Mouse (Mus musculus): Measurements from ENCODE around the gene Cavin4. TPM values are rescaled to one million over a fixed set of nuclear protein-coding genes. Genes with fewer than 3 reads are reported as not detected.

Gene Cavin4
- polyA plus RNA-seq, 1 experiment from 2014 or later = 1.3 TPM

DNA sequence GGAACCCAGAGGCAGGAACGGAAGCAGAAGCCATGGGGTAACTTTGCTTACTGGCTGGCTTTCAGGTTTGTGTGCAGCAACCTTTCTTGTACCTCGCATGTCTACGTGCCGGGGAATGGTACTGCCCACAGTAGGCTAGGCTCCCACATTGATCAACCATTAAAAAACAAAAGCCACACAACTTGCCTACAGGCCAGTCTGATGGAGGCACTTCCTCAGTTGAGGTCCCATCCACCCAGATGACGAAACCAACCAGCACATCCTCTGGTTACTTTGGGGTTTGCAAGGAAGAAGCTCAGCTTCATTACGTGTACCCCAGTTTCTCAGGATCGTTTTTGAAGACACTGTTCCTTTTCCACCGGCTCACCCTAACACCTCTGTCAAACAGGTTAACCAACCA, 6.8 kb upstream of the Cavin4 start:
- 96% methylated on average over 8 of the region's 8 CpGs for WGBS
- no peak for ATAC-seq (replicated peaks; ENCODE audit: low FRiP score)
- no peaks in the 10 kb centered on the region for H3K27me3 ChIP-seq (ENCODE audit: control insufficient read depth, insufficient read depth, low read length)
- no peaks in the 10 kb centered on the region for H3K9me3 ChIP-seq (ENCODE audit: control insufficient read depth, low read length)
- H3K4me2 ChIP-seq (ENCODE audit: low read depth, low read length, severe bottlenecking) = no peak overlapping the region
- H3K27ac ChIP-seq (ENCODE audit: low read depth, low read length) = no peak overlapping the region
- H3K36me3 ChIP-seq (ENCODE audit: control insufficient read depth, insufficient read depth, low read length) = peaks cover 2% of the 10 kb centered on the region; the same call in 1 of the 2 replicates
- H3K4me1 ChIP-seq (replicated peaks; ENCODE audit: control insufficient read depth, insufficient read depth, low read length) = no peaks in the 10 kb centered on the region
- H3K9ac ChIP-seq (ENCODE audit: low read length) = no peak overlapping the region
- H3K4me3 ChIP-seq (ENCODE audit: low read depth, low read length) = no peak overlapping the region
- no peak for DNase-seq (ENCODE audit: low spot score)

DNA sequence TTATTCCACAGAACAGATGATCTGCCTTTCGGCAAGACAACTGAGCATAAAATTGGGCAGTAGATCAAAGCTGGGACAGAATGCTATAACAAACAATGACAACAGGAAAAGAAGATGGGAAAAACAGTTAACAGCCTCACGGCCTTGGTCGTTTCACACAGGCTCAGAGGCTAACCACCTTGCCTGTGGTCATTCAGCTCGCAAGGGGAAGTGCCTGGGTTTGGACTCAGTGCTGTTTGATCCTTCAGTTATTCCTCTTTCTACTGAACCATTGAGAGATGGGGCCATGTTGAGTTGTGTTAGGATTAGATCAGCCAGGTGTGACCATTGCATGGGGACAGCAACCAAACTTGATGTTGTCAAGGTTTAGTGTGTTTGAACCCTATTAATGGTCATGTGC, 3.2 kb upstream of the Cavin4 start:
- peaks cover 6% of the 10 kb centered on the region; the same call in 1 of the 2 replicates for H3K36me3 ChIP-seq (ENCODE audit: control insufficient read depth, insufficient read depth, low read length)
- no peak overlapping the region for H3K4me3 ChIP-seq (ENCODE audit: low read depth, low read length)
- WGBS = 94% methylated on average over 4 of the region's 4 CpGs

DNA sequence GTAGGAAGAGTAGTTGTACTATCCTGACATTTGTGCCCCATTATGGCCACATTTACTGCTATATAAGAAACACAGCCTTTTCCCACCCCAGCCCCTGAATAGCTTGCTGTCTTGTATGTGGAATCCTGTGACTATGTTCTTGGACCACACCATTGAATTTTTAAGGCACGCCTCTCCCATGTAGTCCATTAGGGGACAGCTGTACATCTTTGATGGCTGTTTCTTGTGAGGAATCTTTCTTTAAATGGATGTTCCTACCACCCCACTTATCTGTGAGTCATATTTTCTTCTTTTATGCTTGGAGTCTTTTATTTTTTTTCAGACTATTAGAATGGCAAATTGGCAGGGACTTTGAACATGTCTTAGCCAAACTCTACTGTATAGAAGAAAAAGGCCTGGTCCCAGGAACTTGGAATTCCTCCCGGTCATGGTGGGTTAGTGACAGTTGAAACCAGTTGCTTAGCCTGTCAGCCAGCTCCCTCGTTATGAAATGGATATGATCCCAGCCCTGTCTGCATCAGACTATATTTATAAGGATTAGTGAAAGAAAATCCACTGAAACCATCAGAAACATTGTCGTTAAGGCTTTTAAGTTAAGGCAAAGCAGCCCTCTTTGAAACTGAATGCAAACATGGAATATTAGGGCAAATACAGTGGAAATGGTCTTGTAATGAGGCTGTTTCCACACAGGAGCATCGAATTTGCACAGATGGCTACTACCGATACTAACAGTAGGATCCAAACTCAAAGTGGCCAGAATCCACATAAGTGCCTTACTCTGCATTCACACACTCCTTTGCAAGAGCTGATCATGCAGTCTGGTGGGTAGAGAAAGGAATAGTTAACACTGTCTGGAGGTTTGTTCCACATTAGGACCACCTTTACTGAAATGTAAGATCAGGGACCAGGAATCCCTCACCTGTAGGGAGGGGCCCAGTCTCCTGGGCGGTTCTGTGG, 2.4 kb upstream of the Cavin4 start:
- Histone ChIP-seq H3K4me1 (replicated peaks; ENCODE audit: control insufficient read depth, insufficient read depth, low read length) (no peaks in the 10 kb centered on the region), H3K9me3 (ENCODE audit: control insufficient read depth, low read length) (no peaks in the 10 kb centered on the region), H3K27me3 (ENCODE audit: control insufficient read depth, insufficient read depth, low read length) (no peaks in the 10 kb centered on the region), H3K9ac (ENCODE audit: low read length) (no peak overlapping the region), H3K36me3 (ENCODE audit: control insufficient read depth, insufficient read depth, low read length) (peaks cover 6% of the 10 kb centered on the region; the same call in 1 of the 2 replicates), H3K4me2 (ENCODE audit: low read depth, low read length, severe bottlenecking) (no peak overlapping the region), H3K4me3 (ENCODE audit: low read depth, low read length) (no peak overlapping the region), H3K27ac (ENCODE audit: low read depth, low read length) (no peak overlapping the region)
- ATAC-seq (replicated peaks; ENCODE audit: low FRiP score) = no peak
- WGBS = 93% methylated on average over 7 of the region's 7 CpGs
- DNase-seq (ENCODE audit: low spot score) = no peak

More for the DNA sequence above, 3.2 kb upstream of the Cavin4 start:
- Histone ChIP-seq H3K4me2 (ENCODE audit: low read depth, low read length, severe bottlenecking) (no peak overlapping the region), H3K27ac (ENCODE audit: low read depth, low read length) (no peak overlapping the region), H3K9me3 (ENCODE audit: control insufficient read depth, low read length) (no peaks in the 10 kb centered on the region), H3K4me1 (replicated peaks; ENCODE audit: control insufficient read depth, insufficient read depth, low read length) (no peaks in the 10 kb centered on the region), H3K9ac (ENCODE audit: low read length) (no peak overlapping the region), H3K27me3 (ENCODE audit: control insufficient read depth, insufficient read depth, low read length) (no peaks in the 10 kb centered on the region)
- no peak for ATAC-seq (replicated peaks; ENCODE audit: low FRiP score)
- no peak for DNase-seq (ENCODE audit: low spot score)

DNA sequence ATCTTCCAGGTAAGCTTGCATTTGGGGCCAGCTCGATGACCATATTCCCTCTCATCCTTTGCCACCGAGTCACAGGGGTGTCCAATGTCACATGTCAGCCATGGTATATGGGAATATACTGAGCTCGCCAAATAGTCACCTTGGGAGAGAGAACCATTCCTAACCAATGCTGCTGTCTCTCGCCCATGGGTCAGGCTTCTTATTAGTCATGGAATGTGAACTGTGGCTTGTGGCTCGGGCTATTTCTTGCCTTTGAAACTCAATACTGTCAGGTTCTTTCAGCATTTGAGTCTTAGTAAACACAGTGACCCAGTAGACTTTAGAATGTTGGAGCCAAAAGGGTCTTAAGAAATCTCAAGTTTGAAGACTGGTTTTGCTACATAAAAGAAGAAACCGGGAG, 707 bp downstream of the Cavin4 start:
- Histone ChIP-seq H3K9me3 (ENCODE audit: control insufficient read depth, low read length) (no peaks in the 10 kb centered on the region), H3K27me3 (ENCODE audit: control insufficient read depth, insufficient read depth, low read length) (no peaks in the 10 kb centered on the region), H3K4me1 (replicated peaks; ENCODE audit: control insufficient read depth, insufficient read depth, low read length) (no peaks in the 10 kb centered on the region), H3K27ac (ENCODE audit: low read depth, low read length) (no peak overlapping the region), H3K9ac (ENCODE audit: low read length) (no peak overlapping the region), H3K4me2 (ENCODE audit: low read depth, low read length, severe bottlenecking) (no peak overlapping the region), H3K4me3 (ENCODE audit: low read depth, low read length) (no peak overlapping the region), H3K36me3 (ENCODE audit: control insufficient read depth, insufficient read depth, low read length) (peaks cover 6% of the 10 kb centered on the region; the same call in 1 of the 2 replicates)
- 91% methylated on average over 6 of the region's 6 CpGs for WGBS
- no peak for ATAC-seq (replicated peaks; ENCODE audit: low FRiP score)
- DNase-seq (ENCODE audit: low spot score) = no peak

DNA sequence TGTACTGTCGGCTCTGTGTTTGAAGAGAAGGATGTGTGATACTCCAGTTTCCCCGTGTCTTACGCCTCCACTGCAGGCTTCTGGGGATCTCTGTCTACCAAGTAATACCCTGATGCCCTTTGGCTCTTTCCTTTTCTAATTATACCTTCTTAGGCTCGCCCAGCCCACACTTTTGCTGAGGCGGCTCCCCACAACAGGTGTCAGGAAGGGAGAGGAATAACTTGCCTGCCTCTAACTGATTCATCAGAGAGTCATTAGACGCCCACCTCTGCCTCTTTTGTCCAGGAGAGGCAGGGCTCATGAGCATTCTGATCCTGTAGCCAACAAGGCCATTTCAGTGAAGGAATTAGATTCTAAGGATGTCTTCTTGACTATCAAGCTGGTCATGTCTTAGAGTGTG, 4.0 kb downstream of the Cavin4 start:
- no peak overlapping the region for H3K9ac ChIP-seq (ENCODE audit: low read length)
- H3K36me3 ChIP-seq (ENCODE audit: control insufficient read depth, insufficient read depth, low read length) = peaks cover 4% of the 10 kb centered on the region; the same call in 1 of the 2 replicates
- DNase-seq (ENCODE audit: low spot score) = no peak
- H3K9me3 ChIP-seq (ENCODE audit: control insufficient read depth, low read length) = no peaks in the 10 kb centered on the region
- no peaks in the 10 kb centered on the region for H3K27me3 ChIP-seq (ENCODE audit: control insufficient read depth, insufficient read depth, low read length)
- no peak overlapping the region for H3K4me3 ChIP-seq (ENCODE audit: low read depth, low read length)
- H3K4me1 ChIP-seq (replicated peaks; ENCODE audit: control insufficient read depth, insufficient read depth, low read length) = no peaks in the 10 kb centered on the region
- H3K27ac ChIP-seq (ENCODE audit: low read depth, low read length) = no peak overlapping the region
- ATAC-seq (replicated peaks; ENCODE audit: low FRiP score) = no peak
- WGBS = 89% methylated on average over 6 of the region's 6 CpGs
- H3K4me2 ChIP-seq (ENCODE audit: low read depth, low read length, severe bottlenecking) = no peak overlapping the region

DNA sequence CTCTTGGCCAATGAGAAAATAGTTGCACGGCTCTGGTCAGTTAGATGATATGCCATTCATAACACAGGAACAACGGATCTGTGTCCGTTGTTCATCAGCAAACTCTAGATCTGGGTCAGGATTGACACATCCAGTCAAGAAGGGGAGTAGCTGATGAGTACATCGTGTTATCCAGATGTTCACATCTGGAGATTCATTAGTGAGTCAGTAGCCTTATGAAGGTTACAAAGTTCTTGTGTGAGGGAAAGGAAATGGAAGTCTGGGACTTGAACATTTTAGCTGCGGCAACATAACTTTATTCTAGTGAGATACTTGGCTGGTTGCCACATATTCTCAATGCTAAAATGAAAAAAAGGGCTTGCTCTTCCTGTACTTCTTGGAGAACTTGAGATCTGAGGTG, 9.6 kb downstream of the Cavin4 start:
- DNase-seq (ENCODE audit: low spot score) = no peak
- H3K9ac ChIP-seq (ENCODE audit: low read length) = no peak overlapping the region
- no peak overlapping the region for H3K4me3 ChIP-seq (ENCODE audit: low read depth, low read length)
- no peak for ATAC-seq (replicated peaks; ENCODE audit: low FRiP score)
- no peak overlapping the region for H3K4me2 ChIP-seq (ENCODE audit: low read depth, low read length, severe bottlenecking)
- H3K27me3 ChIP-seq (ENCODE audit: control insufficient read depth, insufficient read depth, low read length) = no peaks in the 10 kb centered on the region
- H3K9me3 ChIP-seq (ENCODE audit: control insufficient read depth, low read length) = no peaks in the 10 kb centered on the region
- no peaks in the 10 kb centered on the region for H3K4me1 ChIP-seq (replicated peaks; ENCODE audit: control insufficient read depth, insufficient read depth, low read length)
- 93% methylated on average over 5 of the region's 5 CpGs for WGBS
- no peak overlapping the region for H3K27ac ChIP-seq (ENCODE audit: low read depth, low read length)
- H3K36me3 ChIP-seq (ENCODE audit: control insufficient read depth, insufficient read depth, low read length) = no peaks in the 10 kb centered on the region

DNA sequence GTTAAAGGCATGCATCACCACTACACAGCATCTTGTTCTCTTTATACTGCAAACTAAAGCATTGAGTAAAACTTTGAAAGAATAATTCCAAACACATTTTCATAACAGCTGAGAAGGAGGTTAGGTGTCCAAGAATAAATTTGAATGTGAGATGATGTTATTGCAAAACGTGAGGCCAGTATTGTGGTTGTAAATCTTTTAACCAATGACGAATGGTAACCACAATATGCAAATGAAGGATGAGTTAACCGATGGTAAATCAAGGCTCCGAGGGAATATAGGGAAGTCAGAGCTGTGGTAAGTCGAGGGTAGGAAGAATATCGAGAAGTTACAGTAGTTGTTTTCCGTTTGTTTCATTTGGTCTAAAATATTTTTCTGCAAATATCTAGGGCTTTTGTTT, 11.1 kb downstream of the Cavin4 start:
- no peaks in the 10 kb centered on the region for H3K36me3 ChIP-seq (ENCODE audit: control insufficient read depth, insufficient read depth, low read length)
- H3K9ac ChIP-seq (ENCODE audit: low read length) = no peak overlapping the region
- DNase-seq (ENCODE audit: low spot score) = no peak
- no peaks in the 10 kb centered on the region for H3K27me3 ChIP-seq (ENCODE audit: control insufficient read depth, insufficient read depth, low read length)
- 91% methylated on average over 7 of the region's 7 CpGs for WGBS
- no peak overlapping the region for H3K4me3 ChIP-seq (ENCODE audit: low read depth, low read length)
- H3K4me2 ChIP-seq (ENCODE audit: low read depth, low read length, severe bottlenecking) = no peak overlapping the region
- H3K9me3 ChIP-seq (ENCODE audit: control insufficient read depth, low read length) = no peaks in the 10 kb centered on the region
- no peak overlapping the region for H3K27ac ChIP-seq (ENCODE audit: low read depth, low read length)
- no peak for ATAC-seq (replicated peaks; ENCODE audit: low FRiP score)
- H3K4me1 ChIP-seq (replicated peaks; ENCODE audit: control insufficient read depth, insufficient read depth, low read length) = no peaks in the 10 kb centered on the region

DNA sequence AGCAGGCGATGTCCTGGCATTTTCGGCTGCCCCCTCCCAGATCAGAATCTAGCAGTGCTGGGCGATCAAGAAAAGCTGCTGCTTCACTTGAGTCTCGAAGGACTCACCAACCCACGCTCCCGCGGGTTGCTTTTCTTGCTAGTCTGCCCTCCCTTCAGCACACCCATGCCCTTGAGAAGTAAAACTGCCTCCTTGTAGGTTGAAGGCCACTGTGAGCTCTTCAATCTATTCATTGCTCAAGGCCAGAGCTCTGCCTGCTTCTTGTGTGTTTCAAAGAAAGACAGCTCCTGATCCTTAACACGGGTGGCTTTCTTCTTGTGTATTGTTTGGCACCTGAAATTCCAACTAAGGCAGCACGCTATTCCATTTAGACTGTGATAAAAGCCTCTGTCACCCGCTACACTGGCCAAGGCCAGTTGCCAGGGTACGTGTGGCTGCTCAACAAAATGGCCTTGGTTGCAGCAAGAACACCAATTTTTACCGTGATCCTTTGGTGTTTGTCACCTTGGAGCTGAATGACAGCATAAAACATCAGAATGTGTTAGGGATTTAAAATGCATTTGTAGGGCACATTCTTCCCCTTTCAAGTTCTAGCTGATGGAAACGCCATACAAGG, 13.4 kb downstream of the Cavin4 start:
- ATAC-seq (replicated peaks; ENCODE audit: low FRiP score) (no peak), DNase-seq (ENCODE audit: low spot score) (no peak)
- Histone ChIP-seq H3K4me1 (replicated peaks; ENCODE audit: control insufficient read depth, insufficient read depth, low read length) (no peaks in the 10 kb centered on the region), H3K27ac (ENCODE audit: low read depth, low read length) (no peak overlapping the region), H3K4me2 (ENCODE audit: low read depth, low read length, severe bottlenecking) (no peak overlapping the region), H3K9ac (ENCODE audit: low read length) (no peak overlapping the region), H3K27me3 (ENCODE audit: control insufficient read depth, insufficient read depth, low read length) (no peaks in the 10 kb centered on the region), H3K36me3 (ENCODE audit: control insufficient read depth, insufficient read depth, low read length) (no peaks in the 10 kb centered on the region), H3K4me3 (ENCODE audit: low read depth, low read length) (no peak overlapping the region), H3K9me3 (ENCODE audit: control insufficient read depth, low read length) (no peaks in the 10 kb centered on the region)
- 91% methylated on average over 13 of the region's 13 CpGs for WGBS

Measured in forebrain, embryonic 11.5 days (tissue).